ENCODE assay signal across 11 mouse cellular contexts in the genomic region with DNA sequence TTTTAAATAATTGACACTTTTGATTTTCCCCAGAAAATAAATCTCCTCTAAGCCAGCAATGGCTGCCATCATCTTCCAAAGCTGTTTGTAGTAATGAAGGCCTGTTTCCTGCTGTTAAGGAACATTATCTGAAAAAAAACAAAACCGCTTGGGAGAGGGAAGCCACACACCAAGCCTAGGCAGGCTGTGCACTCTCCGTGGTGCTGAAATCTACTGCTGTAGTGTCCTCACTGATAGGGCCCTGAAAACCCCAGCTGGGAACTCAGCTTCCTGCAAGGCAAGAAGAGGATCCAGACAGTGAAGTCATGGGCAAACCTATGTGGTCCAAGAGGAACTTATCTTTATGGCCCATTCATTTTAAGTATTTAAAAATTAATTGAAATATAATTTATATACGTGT.
DNase-seq lines count a peak whose midpoint lies in the region; ATAC-seq and TF ChIP-seq lines count a peak whose summit lies in the region.
"Had no signal": no experiment of that assay in that cellular context is flagged by ENCODE, and none has a peak within 500 bp of the region (broad histone marks: within the 10 kb centered on the region; RNA-seq: fewer than 3 reads in every experiment).

No protein-coding gene starts in this region.

- no peak for TF ChIP-seq POLR2A in MEL (IDR thresholded peaks at IDR 0.05; ENCODE audit: control insufficient read depth in 1 of 2, insufficient read depth in 1 of 2, low read depth in 1 of 2, low read length in 2 of 2, poor library complexity in 1 of 2)
- no peak for TF ChIP-seq POLR2A in thymus, adult 2 months (IDR thresholded peaks at IDR 0.05; ENCODE audit: control insufficient read depth, extremely low read depth, insufficient read depth, low read length, poor library complexity)

- no peak for DNase-seq in heart, adult 8-10 months (ENCODE audit: low spot score)
- DNase-seq in MEL (ENCODE audit: low read depth, low spot score) = peak; percentile 44
- peak; percentile 64 for DNase-seq in embryo, embryonic 11.5 days (ENCODE audit: low read depth, low spot score)
- DNase-seq in liver, embryonic 11.5 days (ENCODE audit: low spot score) = peak; percentile 34
- no peak for DNase-seq in thymus, adult 2 months
- DNase-seq in spleen, postnatal 4 days (ENCODE audit: low spot score in 2 of 2) = no peak

- H3K36me3 ChIP-seq in heart, embryonic 14.5 days (ENCODE audit: control insufficient read depth, insufficient read depth, low read length) = no peaks in the 10 kb centered on the region
- no peaks in the 10 kb centered on the region for H3K36me3 ChIP-seq in MEL (ENCODE audit: control insufficient read depth in 1 of 2, insufficient read depth in 2 of 2, low read length in 2 of 2)
- H3K36me3 ChIP-seq in liver, embryonic 11.5 days (ENCODE audit: control insufficient read depth, insufficient read depth, low read length) = no peaks in the 10 kb centered on the region
- H3K36me3 ChIP-seq in thymus, adult 2 months (ENCODE audit: control insufficient read depth, insufficient read depth, low read length) = no peaks in the 10 kb centered on the region
- H3K36me3 ChIP-seq: lung, embryonic 15.5 days; stomach, embryonic 15.5 days had no signal

- no peak overlapping the region for H3K4me3 ChIP-seq in heart, embryonic 14.5 days (ENCODE audit: control insufficient read depth in 1 of 2, insufficient read depth in 1 of 2, low read depth in 1 of 2, low read length in 2 of 2)
- H3K4me3 ChIP-seq in MEL (ENCODE audit: control insufficient read depth in 1 of 2, insufficient read depth in 1 of 2, low read depth in 2 of 2, low read length in 2 of 2) = no peak overlapping the region
- H3K4me3 ChIP-seq in liver, embryonic 11.5 days (ENCODE audit: low read depth, low read length) = no peak overlapping the region
- no peak overlapping the region for H3K4me3 ChIP-seq in thymus, adult 2 months (ENCODE audit: control insufficient read depth, insufficient read depth, low read length)
- H3K4me3 ChIP-seq: erythroblast, embryonic 14.5 days; lung, embryonic 15.5 days; stomach, embryonic 15.5 days had no signal

- TF ChIP-seq RAD21 in MEL (IDR thresholded peaks at IDR 0.05; ENCODE audit: low read depth, low read length) = no peak

- no peak overlapping the region for H3K4me2 ChIP-seq in heart, embryonic 14.5 days (ENCODE audit: low read length)
- H3K4me2 ChIP-seq in liver, embryonic 11.5 days = no peak overlapping the region
- H3K4me2 ChIP-seq: lung, embryonic 15.5 days; stomach, embryonic 15.5 days had no signal

- ATAC-seq in heart, embryonic 14.5 days (ENCODE audit: insufficient number of reproducible peaks, insufficient read depth, low FRiP score, low read depth) = peak; percentile 64; the same call in 1 of the 2 replicates
- peak; percentile 49; the same call in 1 of the 2 replicates for ATAC-seq in liver, embryonic 11.5 days (replicated peaks; ENCODE audit: low FRiP score)
- no peak for ATAC-seq in granulocyte monocyte progenitor cell, adult 5-6 weeks (replicated peaks; ENCODE audit: poor library complexity, severe bottlenecking)

- TF ChIP-seq EP300 in MEL (IDR thresholded peaks at IDR 0.05; ENCODE audit: low read depth in 1 of 2, low read length in 2 of 2) = no peak

- TF ChIP-seq CTCF in MEL (IDR thresholded peaks at IDR 0.05 in 2 of 3, conservative IDR thresholded peaks at IDR 0.05 in 1 of 3; ENCODE audit: control insufficient read depth in 1 of 3, insufficient read depth in 1 of 3, low read depth in 2 of 3, low read length in 3 of 3, poor library complexity in 1 of 3, severe bottlenecking in 1 of 3) = no peak
- no peak for TF ChIP-seq CTCF in thymus, adult 2 months (IDR thresholded peaks at IDR 0.05; ENCODE audit: borderline replicate concordance, control insufficient read depth, extremely low read depth, insufficient read depth, low read length, poor library complexity)

- H3K9me3 ChIP-seq in heart, embryonic 14.5 days (ENCODE audit: control insufficient read depth, low read length) = no peaks in the 10 kb centered on the region
- H3K9me3 ChIP-seq in MEL (replicated peaks; ENCODE audit: insufficient read depth, low read length) = no peaks in the 10 kb centered on the region
- no peaks in the 10 kb centered on the region for H3K9me3 ChIP-seq in liver, embryonic 11.5 days (ENCODE audit: control insufficient read depth, low read length)
- H3K9me3 ChIP-seq: lung, embryonic 15.5 days; stomach, embryonic 15.5 days had no signal

- H3K9ac ChIP-seq in heart, embryonic 14.5 days (ENCODE audit: low read length) = no peak overlapping the region
- no peak overlapping the region for H3K9ac ChIP-seq in MEL (ENCODE audit: control insufficient read depth, low read depth, low read length, poor library complexity, severe bottlenecking)
- H3K9ac ChIP-seq in liver, embryonic 11.5 days (ENCODE audit: low read depth, low read length) = no peak overlapping the region
- H3K9ac ChIP-seq: lung, embryonic 15.5 days; stomach, embryonic 15.5 days had no signal

- WGBS in heart, embryonic 14.5 days = 11% methylated on average over 3 of the region's 3 CpGs
- whole genome bisulfite sequencing in liver, embryonic 11.5 days = 19% methylated on average over 3 of the region's 3 CpGs
- 26% methylated on average over 3 of the region's 3 CpGs for WGBS in thymus, adult 2 months

- H3K27ac ChIP-seq in heart, embryonic 14.5 days (replicated peaks in 1 of 2; ENCODE audit: control insufficient read depth in 1 of 2, insufficient read depth in 1 of 2, low read depth in 2 of 2, low read length in 2 of 2) = no peak overlapping the region
- H3K27ac ChIP-seq in MEL (ENCODE audit: control insufficient read depth, low read depth, low read length) = no peak overlapping the region
- no peak overlapping the region for H3K27ac ChIP-seq in liver, embryonic 11.5 days (ENCODE audit: low read depth, low read length)
- H3K27ac ChIP-seq in thymus, adult 2 months (ENCODE audit: control insufficient read depth, insufficient read depth, low read length) = no peak overlapping the region
- H3K27ac ChIP-seq: lung, embryonic 15.5 days; stomach, embryonic 15.5 days had no signal

- no peaks in the 10 kb centered on the region for H3K4me1 ChIP-seq in heart, embryonic 14.5 days (ENCODE audit: control insufficient read depth in 2 of 2, insufficient read depth in 2 of 2, low read length in 2 of 2)
- H3K4me1 ChIP-seq in MEL (ENCODE audit: control insufficient read depth in 1 of 2, insufficient read depth in 2 of 2, low read length in 2 of 2) = no peaks in the 10 kb centered on the region
- no peaks in the 10 kb centered on the region for H3K4me1 ChIP-seq in liver, embryonic 11.5 days (replicated peaks; ENCODE audit: control insufficient read depth, insufficient read depth, low read length)
- H3K4me1 ChIP-seq in thymus, adult 2 months (replicated peaks; ENCODE audit: control insufficient read depth, insufficient read depth, low read length) = no peaks in the 10 kb centered on the region
- H3K4me1 ChIP-seq: lung, embryonic 15.5 days; stomach, embryonic 15.5 days had no signal

- no peaks in the 10 kb centered on the region for H3K79me2 ChIP-seq in MEL (ENCODE audit: control insufficient read depth, insufficient read depth, low read length, poor library complexity)

- H3K27me3 ChIP-seq in heart, embryonic 14.5 days (ENCODE audit: control insufficient read depth, insufficient read depth, low read length) = no peaks in the 10 kb centered on the region
- no peaks in the 10 kb centered on the region for H3K27me3 ChIP-seq in MEL (ENCODE audit: control insufficient read depth in 1 of 2, insufficient read depth in 2 of 2, low read length in 2 of 2)
- H3K27me3 ChIP-seq in liver, embryonic 11.5 days (replicated peaks; ENCODE audit: control insufficient read depth, insufficient read depth, low read length) = no peaks in the 10 kb centered on the region
- no peaks in the 10 kb centered on the region for H3K27me3 ChIP-seq in thymus, adult 2 months (ENCODE audit: control insufficient read depth, insufficient read depth, low read length)
- H3K27me3 ChIP-seq: lung, embryonic 15.5 days; stomach, embryonic 15.5 days had no signal

TF ChIP-seq in MEL, 35 proteins besides CTCF, POLR2A, EP300 and RAD21:
- TF ChIP-seq CHD1 (IDR thresholded peaks at IDR 0.05; ENCODE audit: low read depth, low read length) = no peak
- TF ChIP-seq RCOR1 (IDR thresholded peaks at IDR 0.05; ENCODE audit: low read depth, low read length) = no peak

Comparison
In these comparisons a context has a peak if more than half of its experiments do, and no peak if none do; other contexts are left out.
1. DNase-seq: peak in MEL (single experiment), embryo, embryonic 11.5 days (single experiment) and liver, embryonic 11.5 days (single experiment); none in heart, adult 8-10 months (single experiment), thymus, adult 2 months (single experiment) and spleen, postnatal 4 days (0 of 2).